Mouse (Mus musculus): ENCODE data around the gene F13a1. TPM values are rescaled to one million over a fixed set of nuclear protein-coding genes. Genes with fewer than 3 reads are reported as not detected.

F13a1 gene
- polyA plus RNA-seq, 3 experiments from 2014 or later: 0.08 to 0.61 TPM; not detected in 1

DNA sequence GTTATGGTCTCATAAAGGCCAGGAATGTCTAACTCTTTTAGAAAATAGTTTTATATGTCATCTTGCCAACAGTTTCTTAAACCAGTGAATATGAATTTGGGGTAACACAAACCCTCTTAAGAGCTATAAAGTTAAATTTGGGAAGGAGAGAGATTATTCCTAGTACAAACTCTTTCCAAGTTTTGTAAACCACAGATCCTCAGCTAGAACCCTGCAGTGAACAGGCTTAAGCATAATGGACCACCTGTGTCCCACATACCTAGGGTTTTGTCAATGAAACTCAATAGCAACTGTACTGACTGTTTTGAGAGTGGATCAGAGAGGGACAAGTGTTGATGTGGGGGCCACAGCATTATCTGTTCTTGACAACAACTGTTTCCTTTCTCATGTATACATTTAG, 96.4 kb downstream of the F13a1 start:
- no peak for ATAC-seq

DNA sequence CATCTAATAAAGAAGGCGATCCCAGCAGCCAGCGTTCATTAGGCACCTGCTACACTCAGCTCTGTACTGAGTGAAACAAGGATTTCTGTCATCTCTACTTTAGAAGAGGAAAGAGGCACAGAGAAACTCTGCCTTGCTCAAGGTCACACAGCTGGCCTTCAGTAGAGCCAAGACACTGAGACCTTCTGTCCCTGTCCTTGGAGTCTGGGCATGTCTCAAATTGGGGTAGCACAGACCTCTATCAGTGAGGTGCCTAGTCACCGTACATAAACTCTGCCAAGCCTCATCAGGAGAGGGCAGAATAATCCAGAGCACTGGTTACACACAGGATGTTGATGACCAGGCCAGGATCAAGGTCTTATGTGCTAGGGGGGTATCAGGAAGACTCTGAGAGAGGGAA, 108.2 kb downstream of the F13a1 start:
- ATAC-seq: no peak

DNA sequence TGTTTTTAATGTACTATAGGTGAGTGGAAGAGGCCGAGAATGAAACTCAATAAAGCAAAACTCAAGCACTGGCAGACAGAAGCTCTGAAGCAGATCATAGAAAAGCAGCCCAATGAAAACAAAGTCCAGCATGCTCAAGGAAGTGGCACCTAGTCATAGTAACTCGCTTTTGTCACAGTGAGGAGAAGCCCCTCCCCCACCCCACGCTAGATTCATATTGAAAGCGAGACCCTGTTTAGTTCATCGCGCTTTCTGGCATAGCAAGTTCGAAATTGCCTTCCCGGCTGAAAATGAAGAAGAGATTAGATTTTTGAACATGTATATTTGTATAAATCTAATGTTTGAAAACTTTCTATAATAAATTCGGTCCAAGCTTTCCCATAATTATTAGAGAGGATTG, 118.0 kb downstream of the F13a1 start:
- no peak for ATAC-seq

DNA sequence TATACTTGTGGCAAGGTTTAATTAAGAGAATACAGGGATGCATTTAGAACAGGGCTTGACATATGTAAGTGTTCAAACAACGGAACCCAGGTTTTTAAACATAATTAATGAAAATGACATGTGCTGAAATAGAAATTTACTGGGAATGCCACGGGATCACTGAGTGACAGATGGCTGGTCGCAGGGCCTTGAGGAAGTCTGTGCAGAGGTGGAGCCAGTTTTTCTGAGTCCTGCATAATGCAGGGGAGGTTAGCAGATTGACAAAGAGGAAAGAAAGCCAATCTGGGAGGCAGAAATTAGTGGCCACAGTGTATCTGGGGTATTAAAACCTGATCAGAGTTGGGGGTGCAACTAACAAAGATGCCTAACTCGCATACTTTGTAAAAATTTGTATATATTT, 130.3 kb downstream of the F13a1 start:
- ATAC-seq: no peak

DNA sequence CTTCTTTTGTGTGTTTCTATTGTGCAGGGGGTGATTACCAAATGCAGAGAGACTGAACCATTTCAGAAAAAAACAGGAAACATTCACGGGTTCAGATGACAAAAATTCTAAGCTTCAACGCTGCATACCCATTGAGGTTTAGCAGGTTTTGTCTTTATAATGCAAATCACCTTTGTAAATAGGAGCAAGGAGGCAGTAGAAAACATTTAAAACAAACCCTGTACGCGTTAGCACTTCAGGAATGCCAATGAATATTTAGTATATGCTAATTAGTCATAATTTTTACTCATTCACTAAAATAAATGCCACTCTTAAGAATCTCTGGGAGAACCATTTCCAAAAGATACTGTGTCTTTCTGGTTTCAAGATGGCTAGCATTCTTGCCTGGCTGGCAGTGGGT, 146.2 kb downstream of the F13a1 start:
- no peak for ATAC-seq

DNA sequence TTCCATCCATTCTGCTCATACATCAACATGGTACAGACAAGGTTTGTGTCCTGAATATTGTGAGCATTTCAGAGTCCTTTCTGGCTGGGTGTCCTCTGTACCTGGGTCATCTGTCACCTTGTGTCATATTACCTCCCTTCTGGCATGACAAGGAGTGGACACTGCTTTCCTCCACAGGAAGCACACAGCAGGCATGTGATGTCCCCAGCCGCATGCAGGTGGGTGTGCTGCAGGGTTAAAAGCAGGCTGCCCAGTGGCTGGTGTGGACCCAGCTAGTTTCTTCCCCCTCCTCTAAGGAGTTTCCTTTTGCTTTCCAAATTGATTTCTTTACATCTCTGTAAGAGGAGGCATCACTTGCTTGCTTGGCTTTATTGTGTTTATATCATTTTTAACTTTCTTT, 146.6 kb downstream of the F13a1 start:
- no peak for ATAC-seq

DNA sequence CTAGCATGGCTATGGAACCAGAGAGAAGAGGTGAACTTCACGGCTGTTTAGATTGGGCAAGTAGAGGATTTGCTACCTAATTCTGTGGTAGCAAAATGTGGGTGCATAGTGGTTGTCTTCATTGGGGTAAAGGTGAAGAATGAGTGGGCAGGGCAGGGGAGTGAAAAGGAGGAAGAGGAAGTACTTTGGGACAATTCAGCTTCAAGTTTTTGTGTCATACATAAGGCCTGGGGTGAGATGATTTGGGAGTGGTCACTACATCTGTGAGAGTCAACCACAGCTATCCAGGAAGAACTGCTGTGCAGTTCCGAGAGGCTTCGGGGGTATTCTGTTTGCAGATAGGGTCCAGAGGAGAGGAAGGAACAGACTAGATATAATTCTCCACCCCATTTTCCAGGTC, 148.4 kb downstream of the F13a1 start:
- ATAC-seq: no peak

DNA sequence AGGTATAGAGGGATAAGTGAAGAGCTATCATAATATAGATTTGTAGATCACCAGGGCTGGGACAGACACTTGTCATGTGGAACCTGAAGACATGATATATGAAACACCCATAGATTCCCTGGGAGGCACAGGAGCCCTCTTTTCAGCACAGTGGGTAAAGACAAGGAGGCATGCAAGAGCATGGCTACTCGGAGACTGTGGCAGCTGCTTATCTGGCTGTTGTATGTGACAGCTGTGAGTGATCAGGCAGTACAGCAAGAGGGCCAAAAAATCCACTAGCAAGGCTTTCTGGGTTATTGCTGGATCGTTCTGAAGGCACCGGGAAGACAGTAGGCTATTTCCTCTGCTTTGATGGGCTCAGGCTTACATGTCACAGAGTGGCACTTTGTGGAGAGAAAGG, 149.0 kb downstream of the F13a1 start:
- ATAC-seq: no peak

DNA sequence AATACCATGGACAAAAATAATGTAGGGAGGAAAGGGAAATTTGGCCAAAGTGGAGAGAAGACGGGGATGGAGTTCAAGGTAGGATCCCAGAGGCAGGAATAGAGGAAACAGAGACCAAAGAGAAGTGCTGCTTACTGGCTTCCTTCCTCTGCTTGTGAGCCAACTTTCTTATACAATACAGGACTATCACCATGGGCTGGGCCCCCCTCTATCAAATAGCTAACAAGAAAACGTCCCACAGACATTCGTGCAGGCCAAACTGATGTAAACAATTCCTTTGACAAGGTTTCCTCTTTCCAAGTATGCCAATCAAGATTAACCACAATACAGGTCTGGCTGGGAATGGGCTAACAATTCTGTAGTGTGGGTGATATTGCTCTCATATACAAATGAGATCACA, 154.0 kb downstream of the F13a1 start:
- no peak for ATAC-seq

DNA sequence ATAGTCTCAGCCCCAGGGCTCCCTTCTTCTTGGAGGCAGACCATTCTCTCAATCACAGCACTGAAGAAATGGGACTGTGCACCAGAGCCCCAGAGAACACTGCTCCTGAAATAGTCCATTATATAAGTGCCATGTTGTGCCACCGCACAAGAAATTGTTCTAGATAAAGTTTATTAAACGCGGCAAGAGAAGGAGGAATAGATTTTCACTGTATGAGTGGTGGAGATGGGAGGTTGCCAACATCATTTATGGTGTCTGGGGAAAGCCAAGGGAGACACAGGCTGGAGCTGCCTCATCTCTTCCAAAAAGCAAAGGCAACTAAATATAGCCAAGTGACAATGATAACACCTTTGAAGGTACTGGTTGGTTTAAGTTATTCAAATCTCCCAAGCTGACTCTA, 156.3 kb downstream of the F13a1 start:
- ATAC-seq: no peak

DNA sequence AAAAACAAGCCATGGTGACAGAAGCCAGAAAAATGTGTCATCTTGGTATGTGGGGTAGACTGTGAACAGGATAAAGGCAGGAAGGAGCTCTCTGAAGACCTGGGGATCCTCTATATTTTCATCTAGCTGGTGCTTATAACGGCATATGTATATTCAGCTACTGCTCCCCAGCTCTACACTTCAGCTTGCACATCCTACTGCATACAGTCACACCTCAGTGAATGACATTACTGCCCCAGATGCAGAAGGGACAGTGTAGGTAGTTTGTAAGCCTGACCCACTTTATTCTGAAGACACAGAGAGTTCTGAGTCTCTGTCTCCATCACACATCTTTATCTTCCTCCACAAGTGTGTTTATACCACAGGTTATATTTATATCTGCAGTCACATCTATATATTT, 157.8 kb downstream of the F13a1 start:
- ATAC-seq: no peak

DNA sequence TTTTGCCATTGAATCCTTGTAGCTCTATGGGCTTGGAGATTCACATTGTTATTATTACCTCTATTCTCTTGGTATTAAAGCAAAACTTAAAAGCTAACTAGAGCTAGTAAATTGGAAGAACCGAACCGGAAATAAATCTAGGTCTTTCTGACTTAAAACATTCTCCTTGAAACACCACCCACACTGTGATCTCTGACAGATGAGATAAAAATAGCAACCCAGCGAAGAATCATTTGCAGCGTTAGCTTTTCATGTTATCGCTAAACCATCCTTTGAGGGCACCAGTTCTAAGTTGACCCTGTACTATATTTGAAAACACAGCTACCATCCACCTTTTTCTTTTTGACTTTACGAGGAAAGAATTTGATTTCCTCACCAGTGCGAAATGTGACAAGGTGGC, 164.1 kb downstream of the F13a1 start:
- ATAC-seq: peak; percentile 69

DNA sequence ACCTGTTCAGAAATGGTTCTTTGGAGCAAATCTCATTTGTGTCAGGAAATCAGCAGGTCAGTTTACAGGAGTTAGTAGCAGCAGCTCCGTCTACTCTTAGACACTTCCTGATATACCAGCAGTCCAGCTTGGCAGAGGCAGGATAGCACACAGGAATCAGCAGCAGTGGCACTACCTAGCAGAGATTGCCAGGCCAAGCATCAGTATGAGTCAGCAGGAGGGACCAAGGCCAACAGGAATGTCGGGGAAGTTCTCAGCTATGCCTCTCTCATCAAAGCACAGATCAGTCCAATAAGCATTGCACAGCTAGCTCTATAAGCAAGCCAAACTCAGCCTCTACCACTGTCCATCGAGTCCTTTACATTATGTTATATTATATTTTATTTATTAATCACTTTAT, 210.9 kb downstream of the F13a1 start:
- no peak for ATAC-seq

All from inflammation-experienced regulatory T-cells, adult 6 months (primary cell).